Mouse (Mus musculus) thymus, postnatal 0 days (tissue): ENCODE measurements around the gene Tfcp2l1. TPM values are rescaled to one million over a fixed set of nuclear protein-coding genes. Genes with fewer than 3 reads are reported as not detected.
"Not testable (repeated sequence)": the region's sequence is repeated elsewhere in the genome, so short reads cannot be mapped to it uniquely, and the experiment has no call there.

Source experiments
- DNase-seq: peaks from one replicate; pipeline ENCODE4 v3.0.0-alpha.2; 2015; ENCODE audit warnings: low spot score
- polyA plus RNA-seq: library from polyadenylated mRNA; unstranded; fragments of >200 nt; fragmentation: Nextera tagmentation; extraction: Ambion mirVana; gene quantifications from 2 replicates; pipeline ENCODE4 v1.2.1, GENCODE M21; 2015

The Tfcp2l1 gene
- polyA plus RNA-seq = 0.27 and 0.48 TPM in 2 replicates

GRCm38 (mm10) chr1:118627781-118628464 lies at the start of gene Tfcp2l1:
Tfcp2l1 (plus strand) TSS chr1:118627945.
- DNase-seq = no peak

GRCm38 (mm10) chr1:118580174-118580702 lies 47.5 kb upstream of the Tfcp2l1 start:
- DNase-seq = no peak

- DNase-seq = no peak
Measured at GRCm38 (mm10) chr1:118581179-118581578, 46.6 kb upstream of the Tfcp2l1 start.

- no peak for DNase-seq
Measured at GRCm38 (mm10) chr1:118589721-118590120, 38.0 kb upstream of the Tfcp2l1 start.

- DNase-seq = no peak
Measured at GRCm38 (mm10) chr1:118592933-118593332, 34.8 kb upstream of the Tfcp2l1 start.

GRCm38 (mm10) chr1:118595395-118595794 lies 32.4 kb upstream of the Tfcp2l1 start:
- DNase-seq = no peak

- no peak for DNase-seq
Measured at GRCm38 (mm10) chr1:118597475-118598213, 30.1 kb upstream of the Tfcp2l1 start.

GRCm38 (mm10) chr1:118598339-118598738 lies 29.4 kb upstream of the Tfcp2l1 start:
- no peak for DNase-seq

GRCm38 (mm10) chr1:118613631-118614183 lies 14.0 kb upstream of the Tfcp2l1 start:
- no peak for DNase-seq

- not testable (repeated sequence) for DNase-seq
Measured at GRCm38 (mm10) chr1:118621055-118621454, 6.7 kb upstream of the Tfcp2l1 start.

GRCm38 (mm10) chr1:118622857-118623256 lies 4.9 kb upstream of the Tfcp2l1 start:
- no peak for DNase-seq

GRCm38 (mm10) chr1:118625461-118625860 lies 2.3 kb upstream of the Tfcp2l1 start:
- no peak for DNase-seq

GRCm38 (mm10) chr1:118625921-118626320 lies 1.8 kb upstream of the Tfcp2l1 start:
- DNase-seq = no peak

GRCm38 (mm10) chr1:118626452-118626851 lies 1.3 kb upstream of the Tfcp2l1 start:
- no peak for DNase-seq

- no peak for DNase-seq
Measured at GRCm38 (mm10) chr1:118633415-118633980, 5.8 kb downstream of the Tfcp2l1 start.

- DNase-seq = no peak
Measured at GRCm38 (mm10) chr1:118642296-118642999, 14.7 kb downstream of the Tfcp2l1 start.

GRCm38 (mm10) chr1:118643138-118643979 lies 15.6 kb downstream of the Tfcp2l1 start:
- DNase-seq = no peak

- no peak for DNase-seq
Measured at GRCm38 (mm10) chr1:118645701-118646100, 18.0 kb downstream of the Tfcp2l1 start.

GRCm38 (mm10) chr1:118648015-118648414 lies 20.3 kb downstream of the Tfcp2l1 start:
- DNase-seq = no peak
